Mouse (Mus musculus): ENCODE measurements around the gene Clspn. TPM values are rescaled to one million over a fixed set of nuclear protein-coding genes. Genes with fewer than 3 reads are reported as not detected.

Gene Clspn
- polyA plus RNA-seq, 1 experiment from 2014 or later: 53.7 TPM

DNA sequence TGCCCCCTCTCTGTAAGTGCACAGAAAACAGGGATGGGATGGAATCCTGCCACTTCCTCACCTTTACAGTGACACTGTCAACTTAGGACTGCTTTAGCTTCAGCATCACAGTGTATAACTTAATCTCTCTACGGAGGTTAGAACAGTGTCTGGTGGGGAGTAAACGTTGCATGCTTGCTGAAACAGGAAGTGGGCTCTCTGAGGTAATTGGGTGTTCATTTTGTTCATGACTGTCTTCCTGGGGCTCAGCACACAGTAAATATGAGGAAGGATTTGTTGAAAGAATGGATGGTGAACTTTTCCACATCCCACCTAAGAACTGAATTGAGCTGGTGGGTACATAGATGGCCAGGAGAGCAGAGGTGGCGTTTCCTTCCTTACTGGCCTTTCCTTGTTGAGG, 21.2 kb downstream of the Clspn start:
- ATAC-seq (ENCODE audit: low FRiP score): no peak
- Histone ChIP-seq H3K36me3 (ENCODE audit: control insufficient read depth, insufficient read depth, low read length) (peaks cover 24% of the 10 kb centered on the region), H3K27ac (ENCODE audit: low read depth, low read length) (no peak overlapping the region)

DNA sequence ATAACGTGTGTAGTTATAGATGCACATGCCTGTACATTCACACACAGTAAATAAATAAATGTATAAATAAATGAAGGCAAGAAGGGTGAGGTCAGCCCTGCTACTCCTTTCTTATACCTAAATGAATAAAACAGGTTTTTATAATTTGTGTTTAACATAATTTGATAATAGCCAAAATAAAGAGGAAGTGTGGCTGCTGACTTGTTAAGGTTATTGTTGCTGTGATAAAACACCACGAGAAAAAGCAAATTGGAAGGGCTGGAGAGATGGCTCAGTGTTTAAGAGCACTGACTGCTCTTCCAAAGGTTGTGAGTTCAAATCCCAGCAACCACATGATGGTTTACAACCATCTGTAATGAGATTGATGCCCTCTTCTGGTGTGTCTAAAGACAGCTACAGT, 22.3 kb downstream of the Clspn start:
- H3K36me3 ChIP-seq (ENCODE audit: control insufficient read depth, insufficient read depth, low read length): peaks cover 17% of the 10 kb centered on the region
- H3K27ac ChIP-seq (ENCODE audit: low read depth, low read length): no peak overlapping the region
- no peak overlapping the region for H3K4me2 ChIP-seq (replicated peaks; ENCODE audit: low read depth, low read length)
- no peaks in the 10 kb centered on the region for H3K27me3 ChIP-seq (ENCODE audit: control insufficient read depth, insufficient read depth, low read length)
- no peak overlapping the region for H3K4me3 ChIP-seq (ENCODE audit: low read depth, low read length)
- DNase-seq (ENCODE audit: low spot score): no peak
- H3K9me3 ChIP-seq (ENCODE audit: control insufficient read depth, low read length): no peaks in the 10 kb centered on the region
- H3K4me1 ChIP-seq (replicated peaks; ENCODE audit: control insufficient read depth, insufficient read depth, low read length): no peaks in the 10 kb centered on the region
- no peak overlapping the region for H3K9ac ChIP-seq (ENCODE audit: low read depth, low read length)
- ATAC-seq (ENCODE audit: low FRiP score): no peak
- 91% methylated on average over 2 of the region's 2 CpGs for WGBS

More for the DNA sequence above, 21.2 kb downstream of the Clspn start:
- no peak overlapping the region for H3K4me2 ChIP-seq (replicated peaks; ENCODE audit: low read depth, low read length)
- no peaks in the 10 kb centered on the region for H3K4me1 ChIP-seq (replicated peaks; ENCODE audit: control insufficient read depth, insufficient read depth, low read length)
- H3K9ac ChIP-seq (ENCODE audit: low read depth, low read length): no peak overlapping the region
- H3K9me3 ChIP-seq (ENCODE audit: control insufficient read depth, low read length): no peaks in the 10 kb centered on the region
- H3K27me3 ChIP-seq (ENCODE audit: control insufficient read depth, insufficient read depth, low read length): no peaks in the 10 kb centered on the region
- H3K4me3 ChIP-seq (ENCODE audit: low read depth, low read length): no peak overlapping the region
- DNase-seq (ENCODE audit: low spot score): no peak
- 87% methylated on average over 3 of the region's 3 CpGs for WGBS

DNA sequence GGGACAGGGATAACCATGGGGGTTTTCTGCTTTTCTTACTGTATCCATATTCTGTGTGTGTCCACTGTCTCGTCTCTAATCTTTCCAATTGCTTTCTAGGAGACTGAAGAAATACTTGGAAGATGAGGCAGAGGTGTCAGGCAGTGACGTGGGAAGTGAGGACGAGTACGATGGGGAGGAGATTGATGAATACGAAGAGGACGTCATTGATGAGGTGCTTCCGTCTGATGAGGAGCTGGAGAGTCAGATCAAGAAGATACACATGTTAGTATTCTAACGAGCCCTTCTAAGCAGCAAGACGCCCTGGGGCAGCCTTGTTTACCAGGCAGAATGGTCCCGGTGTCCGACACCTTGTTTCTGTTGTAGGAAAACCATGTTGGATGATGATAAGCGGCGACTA, 29.0 kb downstream of the Clspn start:
- 97% methylated on average over 13 of the region's 13 CpGs for WGBS
- H3K27ac ChIP-seq (ENCODE audit: low read depth, low read length): no peak overlapping the region
- no peak overlapping the region for H3K4me2 ChIP-seq (replicated peaks; ENCODE audit: low read depth, low read length)
- no peaks in the 10 kb centered on the region for H3K27me3 ChIP-seq (ENCODE audit: control insufficient read depth, insufficient read depth, low read length)
- H3K9me3 ChIP-seq (ENCODE audit: control insufficient read depth, low read length): no peaks in the 10 kb centered on the region
- peaks cover 9% of the 10 kb centered on the region for H3K36me3 ChIP-seq (ENCODE audit: control insufficient read depth, insufficient read depth, low read length)
- no peak overlapping the region for H3K9ac ChIP-seq (ENCODE audit: low read depth, low read length)
- H3K4me1 ChIP-seq (replicated peaks; ENCODE audit: control insufficient read depth, insufficient read depth, low read length): no peaks in the 10 kb centered on the region
- DNase-seq (ENCODE audit: low spot score) (no peak), ATAC-seq (ENCODE audit: low FRiP score) (no peak)
- H3K4me3 ChIP-seq (ENCODE audit: low read depth, low read length): no peak overlapping the region

DNA sequence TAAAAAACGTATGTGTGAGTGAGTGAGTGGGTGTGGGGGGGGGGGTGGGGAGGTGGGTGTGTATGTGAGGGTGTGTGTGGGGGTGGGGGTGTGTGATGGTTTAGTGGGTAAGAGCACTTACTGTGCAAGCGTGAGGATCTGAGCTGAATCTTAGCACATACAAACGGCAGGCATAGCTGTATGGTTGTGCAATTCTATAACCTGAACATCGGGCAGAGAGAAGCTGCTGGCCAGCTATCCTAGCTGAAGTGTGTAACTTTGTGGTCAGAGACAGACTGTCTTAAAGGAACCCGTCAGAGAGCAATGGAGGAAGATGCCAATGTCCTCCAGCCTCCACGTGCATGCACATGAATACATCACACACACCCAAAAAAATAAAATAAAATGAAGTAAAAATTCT, 35.3 kb downstream of the Clspn start:
- no peaks in the 10 kb centered on the region for H3K27me3 ChIP-seq (ENCODE audit: control insufficient read depth, insufficient read depth, low read length)
- no peaks in the 10 kb centered on the region for H3K9me3 ChIP-seq (ENCODE audit: control insufficient read depth, low read length)
- H3K9ac ChIP-seq (ENCODE audit: low read depth, low read length): no peak overlapping the region
- H3K27ac ChIP-seq (ENCODE audit: low read depth, low read length): no peak overlapping the region
- DNase-seq (ENCODE audit: low spot score) (no peak), ATAC-seq (ENCODE audit: low FRiP score) (no peak)
- H3K4me1 ChIP-seq (replicated peaks; ENCODE audit: control insufficient read depth, insufficient read depth, low read length): no peaks in the 10 kb centered on the region
- H3K36me3 ChIP-seq (ENCODE audit: control insufficient read depth, insufficient read depth, low read length): peaks cover 12% of the 10 kb centered on the region
- WGBS: 94% methylated on average over 6 of the region's 6 CpGs
- H3K4me3 ChIP-seq (ENCODE audit: low read depth, low read length): no peak overlapping the region
- H3K4me2 ChIP-seq (replicated peaks; ENCODE audit: low read depth, low read length): no peak overlapping the region

DNA sequence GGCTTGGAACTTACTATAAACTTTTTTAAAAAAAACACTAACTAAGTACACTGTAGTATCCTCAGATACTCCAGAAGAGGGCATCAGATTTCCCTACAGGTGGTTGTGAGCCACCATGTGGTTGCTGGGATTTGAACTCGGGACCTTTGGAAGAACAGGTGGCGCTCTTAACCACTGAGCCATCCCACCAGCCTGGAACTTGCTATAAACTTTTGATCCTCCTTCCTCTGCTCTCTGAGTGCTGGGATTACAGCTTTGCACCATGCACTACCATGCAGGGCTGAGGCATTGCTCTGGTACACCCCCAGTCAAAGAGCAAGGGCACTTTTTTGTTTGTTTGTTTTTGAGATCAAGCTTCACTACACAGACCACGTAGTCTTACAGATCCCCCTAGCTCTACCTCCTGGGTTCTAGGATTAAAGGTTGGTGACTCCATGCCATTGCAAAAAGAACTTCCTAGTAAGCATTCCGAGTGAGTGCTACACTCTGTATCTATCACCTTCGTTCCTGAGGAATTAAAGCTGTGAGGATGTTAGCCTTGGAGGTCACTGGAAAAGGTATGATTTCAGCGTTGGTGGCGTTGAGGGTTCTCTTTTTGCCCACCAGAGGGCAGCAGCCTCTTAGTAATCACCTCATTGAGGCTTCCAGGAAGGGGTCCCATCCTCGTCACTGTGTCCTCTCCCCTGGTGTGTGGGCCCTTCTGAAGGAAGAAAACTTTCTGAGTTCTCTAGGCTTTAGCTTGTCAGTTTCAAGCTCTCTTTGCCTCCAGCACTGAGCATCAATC, 43.4 kb downstream of the Clspn start:
- Histone ChIP-seq H3K9me3 (ENCODE audit: control insufficient read depth, low read length) (no peaks in the 10 kb centered on the region), H3K9ac (ENCODE audit: low read depth, low read length) (no peak overlapping the region), H3K27me3 (ENCODE audit: control insufficient read depth, insufficient read depth, low read length) (peaks cover 17% of the 10 kb centered on the region), H3K4me1 (replicated peaks; ENCODE audit: control insufficient read depth, insufficient read depth, low read length) (peaks cover 4% of the 10 kb centered on the region), H3K4me2 (replicated peaks; ENCODE audit: low read depth, low read length) (no peak overlapping the region), H3K4me3 (ENCODE audit: low read depth, low read length) (no peak overlapping the region), H3K27ac (ENCODE audit: low read depth, low read length) (no peak overlapping the region), H3K36me3 (ENCODE audit: control insufficient read depth, insufficient read depth, low read length) (no peaks in the 10 kb centered on the region)
- DNase-seq (ENCODE audit: low spot score) (peak; percentile 88), ATAC-seq (ENCODE audit: low FRiP score) (no peak)
- 36% methylated on average over 8 of the region's 8 CpGs for WGBS

DNA sequence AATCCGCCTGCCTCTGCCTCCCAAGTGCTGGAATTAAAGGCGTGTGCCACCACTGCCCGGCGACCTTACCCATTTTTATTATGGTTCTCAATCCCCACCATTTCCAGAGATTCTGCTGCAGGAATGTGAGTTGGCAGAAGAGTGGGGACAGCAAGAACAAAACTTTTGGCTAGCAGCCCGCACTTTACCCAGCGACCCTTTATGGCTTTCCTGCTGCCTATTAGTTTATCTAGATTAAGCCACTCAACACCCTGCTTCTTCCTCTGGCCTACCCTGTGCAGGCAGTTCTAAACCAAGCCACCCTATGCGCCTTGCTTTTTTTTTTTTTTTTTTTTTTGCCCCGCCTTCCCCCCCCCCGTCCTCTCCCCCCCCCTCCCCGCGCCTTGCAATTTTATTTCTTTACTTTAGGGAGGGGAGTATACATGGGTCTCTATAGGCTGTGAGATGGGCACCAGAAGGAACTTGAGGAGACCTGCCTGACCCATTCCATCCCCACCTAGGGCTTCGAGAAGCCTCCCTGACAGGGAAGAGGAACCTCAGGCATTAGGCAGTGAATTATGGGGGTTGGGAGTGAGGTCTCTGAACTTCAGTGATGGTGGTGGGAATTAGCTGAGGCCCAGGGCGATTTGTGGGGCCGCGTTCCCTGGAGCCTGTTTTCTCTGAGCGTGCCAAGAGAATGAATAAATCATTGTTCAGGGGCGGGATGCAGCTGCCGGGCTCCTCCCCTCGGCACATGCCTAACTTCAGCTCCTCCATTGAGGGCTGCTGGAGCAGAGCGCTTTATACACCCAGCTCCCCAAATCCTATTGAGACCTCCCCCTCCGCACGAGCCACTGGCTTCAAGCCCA, 45.1 kb downstream of the Clspn start:
- 25% methylated on average over 21 of the region's 22 CpGs for WGBS
- peak; percentile 79 for DNase-seq (ENCODE audit: low spot score)
- peaks cover 4% of the 10 kb centered on the region for H3K4me1 ChIP-seq (replicated peaks; ENCODE audit: control insufficient read depth, insufficient read depth, low read length)
- H3K4me3 ChIP-seq (ENCODE audit: low read depth, low read length): no peak overlapping the region
- peak overlapping the region; percentile 17 for H3K4me2 ChIP-seq (replicated peaks; ENCODE audit: low read depth, low read length)
- no peaks in the 10 kb centered on the region for H3K36me3 ChIP-seq (ENCODE audit: control insufficient read depth, insufficient read depth, low read length)
- ATAC-seq (ENCODE audit: low FRiP score): peak; percentile 92
- peak overlapping the region; percentile 58 for H3K27ac ChIP-seq (ENCODE audit: low read depth, low read length)
- no peak overlapping the region for H3K9ac ChIP-seq (ENCODE audit: low read depth, low read length)
- H3K9me3 ChIP-seq (ENCODE audit: control insufficient read depth, low read length): no peaks in the 10 kb centered on the region
- H3K27me3 ChIP-seq (ENCODE audit: control insufficient read depth, insufficient read depth, low read length): peaks cover 26% of the 10 kb centered on the region

DNA sequence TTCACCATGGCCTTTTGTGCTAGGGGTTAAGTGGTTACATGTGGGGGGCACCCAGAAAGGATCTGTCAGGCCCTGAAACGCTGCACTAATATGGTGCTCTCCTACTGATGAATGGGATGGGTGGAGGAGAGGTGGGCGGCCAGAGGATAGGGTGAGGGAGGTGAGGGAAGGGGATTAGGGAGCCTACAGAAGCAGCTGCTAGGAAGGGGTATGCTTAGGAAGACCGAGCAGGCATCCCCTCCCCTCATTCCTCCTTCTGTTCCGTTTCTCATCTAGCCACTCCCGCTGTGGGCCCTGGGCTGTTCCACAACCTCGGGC, 45.7 kb downstream of the Clspn start:
- Histone ChIP-seq H3K4me3 (ENCODE audit: low read depth, low read length) (no peak overlapping the region), H3K36me3 (ENCODE audit: control insufficient read depth, insufficient read depth, low read length) (no peaks in the 10 kb centered on the region), H3K27ac (ENCODE audit: low read depth, low read length) (peak overlapping the region; percentile 58), H3K4me1 (replicated peaks; ENCODE audit: control insufficient read depth, insufficient read depth, low read length) (peaks cover 4% of the 10 kb centered on the region), H3K27me3 (ENCODE audit: control insufficient read depth, insufficient read depth, low read length) (peaks cover 26% of the 10 kb centered on the region), H3K9ac (ENCODE audit: low read depth, low read length) (no peak overlapping the region), H3K9me3 (ENCODE audit: control insufficient read depth, low read length) (no peaks in the 10 kb centered on the region), H3K4me2 (replicated peaks; ENCODE audit: low read depth, low read length) (peak overlapping the region; percentile 17)
- WGBS: 7% methylated on average over 6 of the region's 6 CpGs
- peak; percentile 82; the same call in 1 of the 2 replicates for ATAC-seq (ENCODE audit: low FRiP score)
- DNase-seq (ENCODE audit: low spot score): no peak

DNA sequence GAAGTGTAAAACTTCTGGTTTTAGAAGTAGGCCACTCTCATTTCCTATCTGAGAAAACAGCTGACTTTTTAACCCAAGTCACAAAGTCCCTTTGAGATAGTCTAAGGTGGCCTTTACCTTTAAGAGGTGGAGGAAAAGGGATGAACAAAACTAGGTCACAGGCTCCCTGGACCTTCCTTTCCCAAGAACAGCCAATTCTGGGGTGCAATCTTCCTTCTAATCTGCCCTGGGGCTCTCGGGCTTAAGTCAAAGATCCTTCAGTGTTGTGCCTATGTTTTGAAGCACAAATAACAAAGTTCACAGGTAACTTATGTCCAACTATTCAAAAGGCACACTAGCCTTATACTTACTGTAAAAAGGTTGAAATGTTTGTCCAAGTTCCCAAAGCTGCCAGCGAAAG, 47.4 kb downstream of the Clspn start:
- no peak for ATAC-seq (ENCODE audit: low FRiP score)
- Histone ChIP-seq H3K4me2 (replicated peaks; ENCODE audit: low read depth, low read length) (no peak overlapping the region), H3K27me3 (ENCODE audit: control insufficient read depth, insufficient read depth, low read length) (peaks cover 30% of the 10 kb centered on the region), H3K4me1 (replicated peaks; ENCODE audit: control insufficient read depth, insufficient read depth, low read length) (peaks cover 3% of the 10 kb centered on the region), H3K27ac (ENCODE audit: low read depth, low read length) (no peak overlapping the region), H3K9me3 (ENCODE audit: control insufficient read depth, low read length) (no peaks in the 10 kb centered on the region), H3K4me3 (ENCODE audit: low read depth, low read length) (no peak overlapping the region), H3K9ac (ENCODE audit: low read depth, low read length) (no peak overlapping the region), H3K36me3 (ENCODE audit: control insufficient read depth, insufficient read depth, low read length) (no peaks in the 10 kb centered on the region)
- WGBS: 80% methylated on average over 2 of the region's 2 CpGs
- no peak for DNase-seq (ENCODE audit: low spot score)

DNA sequence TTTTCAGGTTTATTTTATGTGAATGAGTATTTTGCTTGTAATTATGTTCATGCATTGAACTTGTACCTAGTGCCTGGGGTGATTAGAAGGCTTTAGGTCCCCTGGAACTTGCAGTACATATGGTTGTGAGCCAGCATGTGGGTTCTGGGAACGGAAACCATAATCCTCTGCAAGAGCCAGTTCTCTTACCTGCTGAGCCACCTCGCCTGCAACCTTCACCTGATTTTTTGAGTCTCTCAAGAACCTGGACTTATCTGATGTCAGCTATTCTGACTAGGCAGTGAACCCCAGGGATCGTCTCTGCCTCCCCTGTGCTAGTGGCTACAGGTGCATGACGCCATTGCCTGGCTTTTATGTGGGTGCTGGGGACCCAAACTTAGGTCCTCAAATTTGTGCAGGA, 49.0 kb downstream of the Clspn start:
- no peak for ATAC-seq (ENCODE audit: low FRiP score)
- Histone ChIP-seq H3K4me2 (replicated peaks; ENCODE audit: low read depth, low read length) (no peak overlapping the region), H3K4me1 (replicated peaks; ENCODE audit: control insufficient read depth, insufficient read depth, low read length) (peaks cover 3% of the 10 kb centered on the region), H3K9ac (ENCODE audit: low read depth, low read length) (no peak overlapping the region), H3K27me3 (ENCODE audit: control insufficient read depth, insufficient read depth, low read length) (peaks cover 30% of the 10 kb centered on the region), H3K4me3 (ENCODE audit: low read depth, low read length) (no peak overlapping the region), H3K36me3 (ENCODE audit: control insufficient read depth, insufficient read depth, low read length) (no peaks in the 10 kb centered on the region), H3K27ac (ENCODE audit: low read depth, low read length) (no peak overlapping the region), H3K9me3 (ENCODE audit: control insufficient read depth, low read length) (no peaks in the 10 kb centered on the region)
- 83% methylated on average over 4 of the region's 4 CpGs for WGBS
- no peak for DNase-seq (ENCODE audit: low spot score)
